Mouse (Mus musculus) lung, postnatal 10 days (tissue): ENCODE data around the gene Fzd7.
A peak's percentile ranks its signal among the peaks of the same experiment; 100 is the strongest.

Experiments used
- DNase-seq: peaks from one replicate; pipeline ENCODE4 v3.0.0; 2021

Gene Fzd7

DNA sequence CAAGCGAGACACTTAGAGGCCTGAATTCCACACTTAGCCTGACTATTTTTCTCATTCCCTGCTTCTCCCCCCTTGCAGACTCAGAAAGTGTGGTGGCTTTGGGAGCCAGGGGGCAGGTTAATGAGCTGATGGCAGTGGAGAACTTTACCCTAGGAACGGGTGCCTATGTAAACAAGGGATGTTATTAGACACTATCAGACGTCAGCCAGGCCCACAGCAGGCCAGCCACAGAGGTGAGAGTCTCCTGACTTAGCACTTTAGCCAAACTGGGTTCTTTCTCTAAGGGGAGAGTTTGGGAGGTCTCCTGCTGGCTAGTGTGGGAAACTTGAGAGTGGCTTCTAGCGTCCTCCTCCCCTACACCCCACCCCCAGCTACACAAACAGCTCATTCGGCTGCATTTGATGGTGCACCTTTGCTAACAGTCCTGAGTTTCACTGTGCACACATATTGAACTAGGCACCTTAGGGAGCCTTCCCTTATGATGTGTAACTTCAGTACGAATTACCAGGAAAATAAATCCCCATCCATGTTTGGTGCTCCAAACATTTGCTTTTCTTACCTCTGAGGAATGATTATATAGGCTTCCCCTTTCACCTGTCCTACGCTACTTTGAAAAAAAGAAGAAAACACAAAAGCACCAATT, 21.6 kb downstream of the Fzd7 start:
- DNase-seq = no peak

- DNase-seq = no peak
Observed at GRCm38 (mm10) chr1:59504302-59504700, 22.1 kb downstream of the Fzd7 start.

DNA sequence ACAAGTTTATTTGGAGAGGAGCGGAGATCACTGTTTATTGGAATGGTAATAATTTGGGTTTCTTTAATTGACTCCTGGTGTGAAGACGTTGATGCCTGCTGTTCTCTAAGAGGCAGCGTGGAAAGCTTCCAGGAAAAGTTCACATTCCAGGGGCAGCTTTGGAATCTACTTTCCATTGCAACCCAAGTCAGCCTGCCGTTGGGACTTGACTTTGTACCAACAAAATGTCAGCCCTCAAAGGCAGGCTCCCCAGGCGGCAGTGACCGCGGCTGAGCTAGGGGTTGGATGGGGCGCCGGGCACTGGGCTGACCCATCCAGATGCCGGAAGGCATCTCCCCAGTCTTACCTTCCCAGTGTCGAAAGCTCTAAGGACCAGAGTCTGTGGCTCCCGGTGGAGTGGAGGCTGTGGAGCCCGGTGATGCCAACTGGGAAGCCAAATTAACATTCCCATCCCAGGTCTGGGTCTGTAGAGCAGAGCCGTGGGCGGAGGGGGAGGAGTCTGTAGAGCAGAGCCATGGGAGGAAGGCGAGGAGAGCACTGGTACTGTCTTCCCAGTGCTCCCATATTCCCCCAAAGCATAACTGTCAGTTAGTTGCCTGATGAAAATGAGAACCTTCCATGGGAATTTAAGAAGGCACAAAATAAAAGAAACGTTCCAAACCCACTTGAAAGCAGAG, 26.4 kb downstream of the Fzd7 start:
- peak; percentile 84 for DNase-seq

- DNase-seq = no peak
Observed at GRCm38 (mm10) chr1:59511566-59512270, 29.5 kb downstream of the Fzd7 start.

DNA sequence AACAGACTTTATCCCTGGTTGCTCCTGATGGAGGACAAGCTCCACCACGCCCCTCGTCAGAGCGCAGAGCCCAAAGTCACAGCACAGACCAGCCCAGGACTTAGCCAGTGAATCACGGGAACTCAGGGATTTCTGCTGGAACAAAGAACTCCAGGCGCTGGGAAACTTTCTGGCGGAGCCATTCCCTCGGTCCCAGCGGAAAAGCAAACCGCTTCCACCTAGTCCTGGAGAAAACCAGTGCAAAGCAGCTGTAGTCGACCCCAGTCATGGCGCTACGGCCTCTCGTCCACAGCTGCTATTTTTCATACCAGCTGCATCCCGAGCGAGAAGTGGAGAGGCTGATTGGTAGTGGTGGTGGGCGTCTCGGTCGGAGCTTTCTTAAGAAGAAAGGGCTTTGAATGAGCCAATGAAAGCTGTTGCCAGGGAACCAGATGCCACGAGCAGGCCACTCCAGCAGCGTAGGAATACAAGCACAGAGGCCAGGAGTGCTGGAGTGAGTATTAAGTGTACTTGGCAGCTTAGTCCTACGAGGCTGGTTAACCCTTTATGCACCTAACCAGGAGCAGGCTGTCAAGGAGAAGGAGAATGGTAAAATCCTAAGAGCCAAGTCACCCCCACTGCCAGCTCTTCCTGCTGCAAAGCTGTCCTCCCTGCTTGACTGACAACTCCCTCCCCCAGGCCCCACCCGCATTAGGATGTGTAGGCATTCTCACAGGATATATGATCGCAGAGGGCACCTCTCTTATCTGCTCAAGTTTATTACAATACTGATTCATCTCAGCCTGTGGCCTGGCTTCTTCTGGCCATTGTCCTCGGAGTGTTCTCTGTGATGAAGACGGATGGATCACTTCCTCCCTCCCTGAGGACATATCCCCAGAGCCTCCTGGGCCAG, 34.0 kb downstream of the Fzd7 start, which contains the start of gene Gm973:
Gene Gm973, plus strand, starts transcription at position 239 of the 892 bp plus-strand sequence.
- DNase-seq = peak; percentile 84

DNA sequence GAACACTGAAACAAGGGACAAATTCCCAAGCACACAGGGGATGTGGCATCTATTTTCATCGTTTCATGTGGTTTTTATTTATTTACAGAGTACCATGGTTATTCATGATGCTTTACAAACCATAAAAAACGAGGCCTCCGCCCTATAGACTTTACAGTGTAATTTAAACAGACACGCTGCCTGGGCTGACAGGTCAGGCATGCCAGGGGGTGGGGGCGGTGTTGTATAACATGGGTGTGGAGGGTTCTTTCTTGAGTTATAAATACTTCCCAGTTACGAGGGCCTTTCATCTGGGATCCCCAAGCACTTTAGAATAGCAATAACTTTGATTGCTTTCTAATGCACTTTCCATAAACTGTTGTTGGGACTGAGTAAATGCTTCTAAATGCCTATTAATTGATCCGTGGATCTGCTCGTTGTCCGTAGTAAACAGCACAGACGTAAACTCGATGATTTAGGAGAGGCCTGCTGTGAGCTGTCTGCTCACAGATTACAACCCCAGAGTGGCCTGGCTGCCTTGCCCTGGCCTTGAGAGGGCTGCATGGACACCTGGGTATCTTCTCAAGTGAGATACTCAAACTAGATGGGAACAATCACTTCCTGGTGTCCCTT, 38.1 kb downstream of the Fzd7 start:
- no peak for DNase-seq

- no peak for DNase-seq
Observed at GRCm38 (mm10) chr1:59522456-59522855, 40.2 kb downstream of the Fzd7 start.

- no peak for DNase-seq
Observed at GRCm38 (mm10) chr1:59523378-59523958, 41.2 kb downstream of the Fzd7 start.

GRCm38 (mm10) chr1:59524071-59524470, 41.8 kb downstream of the Fzd7 start:
- DNase-seq = no peak

GRCm38 (mm10) chr1:59524759-59525158, 42.5 kb downstream of the Fzd7 start:
- no peak for DNase-seq

GRCm38 (mm10) chr1:59527219-59527618, 45.0 kb downstream of the Fzd7 start:
- no peak for DNase-seq

DNA sequence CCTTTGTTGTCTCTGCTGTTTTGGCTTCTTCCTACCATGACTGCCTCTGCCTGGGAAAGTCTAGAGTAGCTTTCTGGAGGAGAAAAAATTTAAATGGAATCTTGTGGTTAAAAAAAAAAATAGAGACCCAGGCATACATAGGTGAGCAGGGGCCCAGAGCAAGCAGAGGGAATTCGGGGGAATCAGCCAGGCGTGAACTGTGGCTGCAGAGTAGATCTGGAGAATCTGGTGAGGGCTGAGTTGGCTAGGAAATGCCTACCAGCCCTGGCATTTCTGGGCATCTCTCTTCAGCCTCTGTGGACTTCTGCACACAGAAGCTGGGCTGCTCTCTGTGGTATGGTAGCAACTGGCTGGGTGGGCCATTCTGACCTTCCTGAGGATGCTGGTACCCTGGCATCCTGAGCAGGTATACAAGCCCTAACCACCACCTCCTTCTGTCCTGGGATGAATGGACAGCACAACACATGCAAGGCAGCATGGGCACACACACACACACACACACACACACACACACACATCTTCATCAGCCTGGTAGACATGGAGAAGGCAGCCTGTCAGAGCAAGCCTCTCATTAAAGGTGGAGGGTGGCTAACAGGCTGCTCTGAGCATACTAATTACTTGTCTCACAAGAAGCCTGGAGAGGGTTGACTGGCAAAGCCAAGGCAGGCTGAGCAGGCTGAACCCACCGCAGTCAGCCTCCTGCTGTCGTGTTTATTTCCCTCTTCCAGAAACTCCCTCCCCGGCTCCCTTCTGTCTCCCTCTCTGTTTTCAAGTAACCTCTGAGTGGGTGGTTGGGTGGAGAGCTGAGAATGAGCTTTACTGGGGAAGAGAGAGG, 53.0 kb downstream of the Fzd7 start:
- no peak for DNase-seq
